In genomic region chr6:35567755-35568154, GRCm38 (mm10) we compare ENCODE assay signal across 9 mouse cellular contexts. TPM values are rescaled to one million over a fixed set of nuclear protein-coding genes. Genes with fewer than 3 reads are reported as not detected.
DNase-seq lines count a peak whose midpoint lies in the region; ATAC-seq and TF ChIP-seq lines count a peak whose summit lies in the region.
"Had no signal": no experiment of that assay in that cellular context is flagged by ENCODE, and none has a peak within 500 bp of the region (broad histone marks: within the 10 kb centered on the region; RNA-seq: fewer than 3 reads in every experiment).

No protein-coding gene starts in this region.

- no peak overlapping the region for H3K27ac ChIP-seq in kidney, embryonic 15.5 days
- H3K27ac ChIP-seq in ES-E14 (ENCODE audit: insufficient read depth, low read depth, low read length, poor library complexity, severe bottlenecking) = no peak overlapping the region
- H3K27ac ChIP-seq in embryonic fibroblast, embryonic 13.5 days (ENCODE audit: insufficient read depth, low read length) = peak overlapping the region; percentile 57
- no peak overlapping the region for H3K27ac ChIP-seq in lung, postnatal 0 days (ENCODE audit: low read length)
- H3K27ac ChIP-seq: lung, embryonic 15.5 days had no signal

- in situ Hi-C loops in ES-E14 (cut with MboI; ENCODE audit: low sequenced_read_pairs in 2 of 2, unreplicated experiment in 2 of 2) = no loop called here

- H3K4me3 ChIP-seq in kidney, embryonic 15.5 days (replicated peaks) = no peak overlapping the region
- H3K4me3 ChIP-seq in ES-E14 (ENCODE audit: insufficient read depth in 1 of 2, low read depth in 1 of 2, low read length in 2 of 2, poor library complexity in 1 of 2, severe bottlenecking in 1 of 2) = no peak overlapping the region
- H3K4me3 ChIP-seq in embryonic fibroblast, embryonic 13.5 days (ENCODE audit: insufficient read depth, low read length) = no peak overlapping the region
- no peak overlapping the region for H3K4me3 ChIP-seq in lung, postnatal 0 days (ENCODE audit: low read depth, low read length)
- H3K4me3 ChIP-seq: lung, embryonic 15.5 days had no signal

- no peak for ATAC-seq in cerebellum, adult (ENCODE audit: insufficient number of reproducible peaks, low FRiP score, low TSS enrichment)
- ATAC-seq in kidney, embryonic 15.5 days (replicated peaks; ENCODE audit: low FRiP score) = no peak
- ATAC-seq in lung, postnatal 0 days = no peak

- H3K9ac ChIP-seq in kidney, embryonic 15.5 days = no peak overlapping the region
- H3K9ac ChIP-seq in ES-E14 (ENCODE audit: insufficient read depth, low read depth, low read length, poor library complexity, severe bottlenecking) = no peak overlapping the region
- H3K9ac ChIP-seq in lung, postnatal 0 days (replicated peaks; ENCODE audit: low read depth) = no peak overlapping the region
- H3K9ac ChIP-seq: lung, embryonic 15.5 days had no signal

- no peak for TF ChIP-seq EP300 in lung, postnatal 0 days (IDR thresholded peaks at IDR 0.05)

- no peak overlapping the region for H3K4me2 ChIP-seq in kidney, embryonic 15.5 days
- no peak overlapping the region for H3K4me2 ChIP-seq in lung, postnatal 0 days (replicated peaks; ENCODE audit: low read depth, low read length)
- H3K4me2 ChIP-seq: lung, embryonic 15.5 days had no signal

- H3K4me1 ChIP-seq in kidney, embryonic 15.5 days = no peaks in the 10 kb centered on the region
- H3K4me1 ChIP-seq in ES-E14 (ENCODE audit: control insufficient read depth in 2 of 2, insufficient read depth in 2 of 2, low read length in 2 of 2, poor library complexity in 1 of 2) = no peaks in the 10 kb centered on the region
- H3K4me1 ChIP-seq in embryonic fibroblast, embryonic 13.5 days (ENCODE audit: control insufficient read depth, insufficient read depth, low read length) = no peaks in the 10 kb centered on the region
- H3K4me1 ChIP-seq in lung, postnatal 0 days (ENCODE audit: insufficient read depth, low read depth, low read length) = no peaks in the 10 kb centered on the region
- H3K4me1 ChIP-seq: lung, embryonic 15.5 days had no signal

- DNase-seq in cerebellum, adult 8-10 months = peak; percentile 21
- DNase-seq in kidney, postnatal 10 days = peak; percentile 59
- DNase-seq in ES-E14 (ENCODE audit: low read depth, low spot score) = peak; percentile 13
- peak; percentile 77 for DNase-seq in lung, postnatal 0 days (ENCODE audit: low spot score)
- no peak for DNase-seq in yolk sac, embryonic 10.5 days (ENCODE audit: low spot score)

- TF ChIP-seq POLR2A in embryonic fibroblast, embryonic 13.5 days (IDR thresholded peaks at IDR 0.05; ENCODE audit: low read depth, low read length) = no peak

- H3K27me3 ChIP-seq in kidney, embryonic 15.5 days = no peaks in the 10 kb centered on the region
- no peaks in the 10 kb centered on the region for H3K27me3 ChIP-seq in lung, postnatal 0 days (replicated peaks; ENCODE audit: insufficient read depth, low read length)
- H3K27me3 ChIP-seq: lung, embryonic 15.5 days had no signal

- H3K36me3 ChIP-seq in kidney, embryonic 15.5 days = no peaks in the 10 kb centered on the region
- H3K36me3 ChIP-seq in ES-E14 (ENCODE audit: control insufficient read depth, insufficient read depth, low read length, poor library complexity, severe bottlenecking) = no peaks in the 10 kb centered on the region
- no peaks in the 10 kb centered on the region for H3K36me3 ChIP-seq in lung, postnatal 0 days (ENCODE audit: insufficient read depth, low read length)
- H3K36me3 ChIP-seq: lung, embryonic 15.5 days had no signal

- H3K9me3 ChIP-seq in kidney, embryonic 15.5 days (replicated peaks) = no peaks in the 10 kb centered on the region
- no peaks in the 10 kb centered on the region for H3K9me3 ChIP-seq in ES-E14 (ENCODE audit: control insufficient read depth, insufficient read depth, low read depth, low read length)
- H3K9me3 ChIP-seq in lung, postnatal 0 days (ENCODE audit: low read length) = no peaks in the 10 kb centered on the region
- H3K9me3 ChIP-seq: lung, embryonic 15.5 days had no signal

- TF ChIP-seq CTCF in embryonic fibroblast, embryonic 13.5 days (IDR thresholded peaks at IDR 0.05; ENCODE audit: borderline replicate concordance, insufficient read depth, low read length) = no peak
- TF ChIP-seq CTCF in lung, postnatal 0 days (IDR thresholded peaks at IDR 0.05) = peak; percentile 63

TF ChIP-seq in ES-E14, 5 proteins besides CTCF, POLR2A, EP300 and RAD21:
- TF ChIP-seq HCFC1 (IDR thresholded peaks at IDR 0.05; ENCODE audit: borderline replicate concordance, insufficient read depth, low read length) (no peak), CHD2 (IDR thresholded peaks at IDR 0.05; ENCODE audit: low read depth, low read length) (no peak), ZC3H11A (IDR thresholded peaks at IDR 0.05; ENCODE audit: borderline replicate concordance, low read depth, low read length) (no peak), MAFK (IDR thresholded peaks at IDR 0.05; ENCODE audit: insufficient read depth, low read depth, low read length) (no peak), ZNF384 (IDR thresholded peaks at IDR 0.05; ENCODE audit: low read depth, low read length) (no peak)

RNA-seq across cellular contexts. Expression of gene Mtpn, which starts 28.1 kb away (rescaled TPM):
- polyA plus RNA-seq in kidney, embryonic 15.5 days (2015; fragmentation: Nextera tagmentation; extraction: Ambion mirVana) = 148 and 156 TPM in 2 replicates
- 62.1 and 90.0 TPM in 2 replicates for total RNA-seq in ES-E14 (2012; rRNA removed)
- 316 and 393 TPM in 2 replicates for polyA plus RNA-seq in embryonic fibroblast, embryonic 13.5 days (2011; ENCODE audit: insufficient read length, low read depth, missing spikeins)
- 79.8 and 97.3 TPM in 2 replicates for polyA plus RNA-seq in lung, postnatal 0 days (2015; fragmentation: Nextera tagmentation; extraction: Ambion mirVana)
